Mouse (Mus musculus): ENCODE measurements at regions not wholly inside any gene's neighbourhood (a gene's known extent, or its start where the extent isn't known, plus 50 kb on each side); places are given as distances from the start of the nearest gene placed in this dataset.

DNA sequence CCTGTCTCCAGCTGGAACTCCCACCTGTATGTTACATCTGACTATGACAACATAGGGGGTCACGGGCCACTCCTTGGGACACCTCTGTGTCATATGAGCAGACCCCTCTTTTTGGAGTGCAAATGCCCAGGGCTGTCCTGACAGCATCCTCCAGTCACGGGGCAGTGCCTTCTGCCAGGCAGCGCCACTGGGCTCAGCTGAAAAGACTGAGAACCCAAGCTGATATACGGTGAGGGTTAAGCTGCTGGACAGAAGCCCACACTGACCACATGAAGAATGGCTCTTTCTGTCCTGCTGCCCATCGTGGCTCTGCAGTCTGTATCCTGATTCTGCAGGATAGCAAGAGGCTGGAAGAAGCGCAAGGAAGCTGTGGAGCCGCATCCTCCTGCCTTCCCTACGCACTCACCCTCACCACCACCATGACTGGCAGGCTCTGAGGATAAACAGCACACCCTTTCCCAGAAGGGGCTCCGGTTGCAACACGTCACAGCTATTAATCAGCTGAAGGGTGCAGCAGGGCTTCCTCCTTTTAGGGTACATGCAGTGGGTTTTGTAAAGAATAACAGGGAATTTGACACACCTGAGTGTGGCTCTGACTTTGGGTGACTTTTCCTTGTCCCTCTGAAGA is 93.9 kb upstream of the Arntl start:
- no peak for TF ChIP-seq EP300 (IDR thresholded peaks at IDR 0.05)
- no peak for TF ChIP-seq CTCF (IDR thresholded peaks at IDR 0.05)

Measured in lung, postnatal 0 days (tissue).